Mouse (Mus musculus) fibroblast of lung, adult 2 months (primary cell): Measurements from ENCODE around the gene Ap3b2.
"Not testable (repeated sequence)": the region's sequence is repeated elsewhere in the genome, so short reads cannot be mapped to it uniquely, and the experiment has no call there.

Experiments
- DNase-seq: peaks from one replicate; pipeline ENCODE4 v3.0.0-alpha.2; 2011; ENCODE audit warnings: low read depth

Gene Ap3b2

GRCm38 (mm10) chr7:81493331-81494021 lies at the start of gene Ap3b2:
Gene Ap3b2 (minus strand): TSS chr7:81493925.
- peak; percentile 17 for DNase-seq

- DNase-seq = no peak
Measured at GRCm38 (mm10) chr7:81542934-81543333, 49.2 kb upstream of the Ap3b2 start.

GRCm38 (mm10) chr7:81541924-81542524 lies 48.3 kb upstream of the Ap3b2 start:
- no peak for DNase-seq

GRCm38 (mm10) chr7:81540999-81541398 lies 47.3 kb upstream of the Ap3b2 start:
- no peak for DNase-seq

GRCm38 (mm10) chr7:81539565-81539964 lies 45.8 kb upstream of the Ap3b2 start:
- no peak for DNase-seq

GRCm38 (mm10) chr7:81538070-81538675 lies 44.4 kb upstream of the Ap3b2 start:
- DNase-seq = no peak

GRCm38 (mm10) chr7:81536478-81536877 lies 42.8 kb upstream of the Ap3b2 start:
- no peak for DNase-seq

- DNase-seq = no peak
Measured at GRCm38 (mm10) chr7:81531462-81531861, 37.7 kb upstream of the Ap3b2 start.

GRCm38 (mm10) chr7:81528918-81529317 lies 35.2 kb upstream of the Ap3b2 start:
- DNase-seq = no peak

GRCm38 (mm10) chr7:81523663-81524017 lies 29.9 kb upstream of the Ap3b2 start:
- DNase-seq = no peak

- DNase-seq = peak; percentile 95
Measured at GRCm38 (mm10) chr7:81523008-81523662, 29.4 kb upstream of the Ap3b2 start.

- no peak for DNase-seq
Measured at GRCm38 (mm10) chr7:81516154-81517030, 22.7 kb upstream of the Ap3b2 start.

- DNase-seq = no peak
Measured at GRCm38 (mm10) chr7:81514906-81515590, 21.3 kb upstream of the Ap3b2 start.

GRCm38 (mm10) chr7:81501050-81501449 lies 7.3 kb upstream of the Ap3b2 start:
- DNase-seq = no peak

GRCm38 (mm10) chr7:81498181-81498580 lies 4.5 kb upstream of the Ap3b2 start, which contains the start of gene BC048679:
Gene BC048679 (minus strand): TSS chr7:81498281.
- no peak for DNase-seq

GRCm38 (mm10) chr7:81497171-81497570 lies 3.4 kb upstream of the Ap3b2 start:
- DNase-seq = no peak

- no peak for DNase-seq
Measured at GRCm38 (mm10) chr7:81492628-81493027, 1.1 kb downstream of the Ap3b2 start.

GRCm38 (mm10) chr7:81489649-81490048 lies 4.1 kb downstream of the Ap3b2 start:
- no peak for DNase-seq

- DNase-seq = peak; percentile 12
Measured at GRCm38 (mm10) chr7:81480800-81481199, 12.9 kb downstream of the Ap3b2 start.

GRCm38 (mm10) chr7:81479531-81480090 lies 14.1 kb downstream of the Ap3b2 start:
- DNase-seq = no peak

- not testable (repeated sequence) for DNase-seq
Measured at GRCm38 (mm10) chr7:81478261-81478660, 15.5 kb downstream of the Ap3b2 start.
